Mouse (Mus musculus) bone marrow, adult 2 months (tissue): ENCODE measurements around the gene Vwa3a.

ENCODE experiments used
- CTCF ChIP-seq: fragments of 200-500 bp; IDR thresholded peaks from 2 replicates; pipeline ENCODE4 v1.5.1; 2011; ENCODE audit warnings: low read length, control low read depth; ENCODE audit not compliant: control insufficient read depth, insufficient read depth
- POLR2A ChIP-seq: fragments of 200-500 bp; IDR thresholded peaks from 2 replicates; pipeline ENCODE4 v1.6.1; 2011; ENCODE audit warnings: low read depth, mild to moderate bottlenecking, control low read depth, low read length, borderline replicate concordance; ENCODE audit not compliant: control insufficient read depth

GRCm38 (mm10) chr7:120693831-120694375 lies 45.2 kb upstream of the Vwa3a start:
- TF ChIP-seq CTCF: no peak
- TF ChIP-seq POLR2A: no peak
